Comparison of ENCODE assay signal across 14 mouse cellular contexts in the genomic region with DNA sequence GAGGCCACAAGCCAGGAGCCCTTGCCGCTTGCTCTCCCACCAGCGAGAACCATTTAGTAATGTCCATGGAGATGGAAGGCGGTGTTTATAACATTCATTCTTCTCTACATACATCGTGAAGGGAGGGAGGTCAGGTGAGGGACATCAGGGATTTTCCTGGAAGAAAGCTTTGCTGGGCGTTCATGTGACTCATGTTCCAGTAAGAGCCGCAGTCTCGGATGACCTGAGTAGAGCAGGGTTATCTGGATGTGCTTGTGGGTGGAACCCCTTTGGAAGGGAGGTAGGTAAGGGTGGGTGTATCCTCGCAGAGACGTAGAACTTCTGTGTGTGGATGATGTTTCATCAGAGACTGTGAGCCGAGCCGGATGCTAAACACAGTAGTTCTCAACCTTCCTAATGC. TPM values are rescaled to one million over a fixed set of nuclear protein-coding genes. Genes with fewer than 3 reads are reported as not detected.
A peak's percentile ranks its signal among the peaks of the same experiment; 100 is the strongest.
DNase-seq lines count a peak whose midpoint lies in the region; ATAC-seq and TF ChIP-seq lines count a peak whose summit lies in the region.
"Had no signal": no experiment of that assay in that cellular context is flagged by ENCODE, and none has a peak within 500 bp of the region (broad histone marks: within the 10 kb centered on the region; RNA-seq: fewer than 3 reads in every experiment).

A gene (plus strand): TSS at position 149 of the 400 bp plus-strand sequence.

- H3K4me2 ChIP-seq in heart, embryonic 11.5 days, result no peak within 1 kb of the TSS
- H3K4me2 ChIP-seq in heart, embryonic 14.5 days (ENCODE audit: low read length), result no peak within 1 kb of the TSS
- H3K4me2 ChIP-seq: heart, embryonic 15.5 days; lung, embryonic 14.5 days had no signal

- H3K4me1 ChIP-seq in heart, adult 2 months (ENCODE audit: control insufficient read depth, insufficient read depth, low read length), result peaks cover 1% of the 10 kb centered on the region
- peaks cover 15% of the 10 kb centered on the region for H3K4me1 ChIP-seq in heart, embryonic 11.5 days (ENCODE audit: control insufficient read depth, insufficient read depth, low read length)
- H3K4me1 ChIP-seq in heart, embryonic 14.5 days (ENCODE audit: control insufficient read depth in 2 of 2, insufficient read depth in 2 of 2, low read length in 2 of 2), result peaks cover 16 to 34% of the 10 kb centered on the region in 2 experiments

- H3K27ac ChIP-seq in heart, adult 2 months, result peak within 1 kb of the TSS; percentile 93
- H3K27ac ChIP-seq in heart, embryonic 11.5 days (ENCODE audit: low read depth, low read length), result no peak within 1 kb of the TSS
- H3K27ac ChIP-seq in heart, embryonic 14.5 days (replicated peaks in 1 of 2; ENCODE audit: control insufficient read depth in 1 of 2, insufficient read depth in 1 of 2, low read depth in 2 of 2, low read length in 2 of 2), result peak within 1 kb of the TSS; percentile 9 to 12; a peak in 1 of 4 replicates

- no peak within 1 kb of the TSS for H3K4me3 ChIP-seq in heart, adult 2 months
- H3K4me3 ChIP-seq in heart, embryonic 11.5 days (ENCODE audit: low read depth, low read length), result no peak within 1 kb of the TSS
- no peak within 1 kb of the TSS for H3K4me3 ChIP-seq in heart, embryonic 14.5 days (ENCODE audit: control insufficient read depth in 1 of 2, insufficient read depth in 1 of 2, low read depth in 1 of 2, low read length in 2 of 2)
- H3K4me3 ChIP-seq: heart, embryonic 15.5 days; layer of hippocampus, adult 2 months had no signal

- no peaks in the 10 kb centered on the region for H3K9me3 ChIP-seq in heart, embryonic 11.5 days (replicated peaks; ENCODE audit: control insufficient read depth, low read length)
- no peaks in the 10 kb centered on the region for H3K9me3 ChIP-seq in heart, embryonic 14.5 days (ENCODE audit: control insufficient read depth, low read length)
- H3K9me3 ChIP-seq: heart, embryonic 15.5 days had no signal

- no peak for TF ChIP-seq POLR2A in heart, adult 2 months (IDR thresholded peaks at IDR 0.05; ENCODE audit: insufficient read depth, low read depth, low read length)

- no peak within 1 kb of the TSS for H3K9ac ChIP-seq in heart, adult 2 months (ENCODE audit: low read depth, low read length)
- no peak within 1 kb of the TSS for H3K9ac ChIP-seq in heart, embryonic 11.5 days (ENCODE audit: low read depth, low read length)
- H3K9ac ChIP-seq in heart, embryonic 14.5 days (ENCODE audit: low read length), result no peak within 1 kb of the TSS
- H3K9ac ChIP-seq: lung, embryonic 14.5 days had no signal

- H3K36me3 ChIP-seq in heart, adult 2 months (ENCODE audit: control insufficient read depth, insufficient read depth, low read length), result no peaks in the 10 kb centered on the region
- no peaks in the 10 kb centered on the region for H3K36me3 ChIP-seq in heart, embryonic 11.5 days (ENCODE audit: control insufficient read depth, insufficient read depth, low read length)
- H3K36me3 ChIP-seq in heart, embryonic 14.5 days (ENCODE audit: control insufficient read depth, insufficient read depth, low read length), result no peaks in the 10 kb centered on the region
- H3K36me3 ChIP-seq: heart, embryonic 15.5 days had no signal

- TF ChIP-seq CTCF in heart, adult 2 months (IDR thresholded peaks at IDR 0.05), result no peak

- ATAC-seq in heart, embryonic 11.5 days (replicated peaks; ENCODE audit: insufficient number of reproducible peaks, low FRiP score, low TSS enrichment), result no peak
- no peak for ATAC-seq in heart, embryonic 14.5 days (ENCODE audit: insufficient number of reproducible peaks, insufficient read depth, low FRiP score, low read depth)
- peak; percentile 9; the same call in 1 of the 2 replicates for ATAC-seq in megakaryocyte progenitor cell, adult 5-6 weeks (replicated peaks; ENCODE audit: poor library complexity)
- ATAC-seq: forebrain, embryonic 14.5 days had no signal

- no peak for DNase-seq in heart, adult 2 months
- DNase-seq in R1 (ENCODE audit: low read depth, low spot score), result peak; percentile 88
- no peak for DNase-seq in ovary, adult 18-20 months (ENCODE audit: low spot score)
- DNase-seq in right cerebral cortex, postnatal 10 days (ENCODE audit: low spot score in 2 of 2), result no peak
- DNase-seq in left cerebral cortex, adult 8-10 months (ENCODE audit: low spot score in 2 of 2), result no peak
- DNase-seq: cerebellum, adult 8-10 months; lung, embryonic 14.5 days had no signal

- H3K27me3 ChIP-seq in heart, adult 2 months (ENCODE audit: control insufficient read depth, insufficient read depth, low read length), result no peaks in the 10 kb centered on the region
- peaks cover 10% of the 10 kb centered on the region; the same call in 1 of the 2 replicates for H3K27me3 ChIP-seq in heart, embryonic 11.5 days (ENCODE audit: control insufficient read depth, insufficient read depth, low read length)
- H3K27me3 ChIP-seq in heart, embryonic 14.5 days (ENCODE audit: control insufficient read depth, insufficient read depth, low read length), result 0 out of 2 replicates have a peak, but pooled peaks cover 8% of the 10 kb centered on the region

- TF ChIP-seq EP300 in heart, adult 2 months (IDR thresholded peaks at IDR 0.05; ENCODE audit: insufficient read depth, low read depth, low read length), result 0 out of 2 replicates have a peak, but pooled peaks have one; percentile 38

- WGBS in heart, adult 2 months, result 65% methylated on average over 11 of the region's 11 CpGs
- WGBS in heart, embryonic 11.5 days (ENCODE audit: insufficient replicate concordance), result 57% methylated on average over 11 of the region's 11 CpGs
- 57% methylated on average over 11 of the region's 11 CpGs for WGBS in heart, embryonic 14.5 days

- intact Hi-C loops in heart, adult 2 months (cut with DNase I), result no loop called here

- H3K79me2 ChIP-seq in heart, adult 2 months (replicated peaks; ENCODE audit: control insufficient read depth, insufficient read depth, low read length), result no peaks in the 10 kb centered on the region

RNA-seq across cellular contexts. Expression of the gene that starts here (rescaled TPM):
- 100 to 1,000 TPM; 223 to 289 TPM for total RNA-seq in heart, adult 2 months (2021)
- polyA plus RNA-seq in heart, adult 2 months (2012; rRNA removed), result 57.3 and 69.4 TPM in 2 replicates
- polyA plus RNA-seq in heart, embryonic 11.5 days (2014; fragmentation: Nextera tagmentation; extraction: Ambion mirVana), result 2.0 and 2.1 TPM in 2 replicates
- polyA plus RNA-seq in heart, embryonic 14.5 days (2014; fragmentation: Nextera tagmentation; extraction: Ambion mirVana), result 5.0 and 5.4 TPM in 2 replicates
- 0.35 TPM in 1 of 2 replicates, not detected in the other for total RNA-seq in megakaryocyte progenitor cell, adult 5-6 weeks (2015)
- total RNA-seq in megakaryocyte progenitor cell, adult 5-6 weeks (2017), result not detected in 2 replicates
- total RNA-seq in left cerebral cortex, adult 8-10 months (2022), result 1 to 10 TPM in 3 of 4 experiments, under 1 TPM in 1; 0.70 to 2.1 (median 1.5) TPM
- polyA plus RNA-seq: liver, adult 2 months; lung, embryonic 14.5 days had no signal

Comparison
In these comparisons a context has a peak if more than half of its experiments do, and no peak if none do; other contexts are left out.
1. RNA of the gene that starts here (total RNA-seq): 223 to 289 TPM in heart, adult 2 months; 0.70 to 2.1 TPM in left cerebral cortex, adult 8-10 months and 0.35 TPM in megakaryocyte progenitor cell, adult 5-6 weeks; every median in the first group is over 10 times any median in the second.
2. Peak in ATAC-seq in megakaryocyte progenitor cell, adult 5-6 weeks; RNA of the gene not detected or under 1 TPM.